Mouse (Mus musculus) erythroblast, adult 5-6 weeks (primary cell): ENCODE data around the gene Jade3. TPM values are rescaled to one million over a fixed set of nuclear protein-coding genes. Genes with fewer than 3 reads are reported as not detected.

Source experiments
- ATAC-seq: replicated peaks from 2 replicates; pipeline ENCODE4 v1.8.0; 2016; ENCODE audit warnings: moderate number of reproducible peaks, mild to moderate bottlenecking, moderate TSS enrichment, inconsistent platforms; ENCODE audit not compliant: poor library complexity, low FRiP score, severe bottlenecking
- total RNA-seq, 2 experiments: library from RNA; stranded (forward) in 1 of 2; stranded (reverse) in 1 of 2; fragments of 150-400 nt in 1 of 2; fragments of 200-764, 138-1000 nt in 1 of 2; gene quantifications; 2 replicates each; pipeline versions ENCODE4 v1.2.3 to v1.2.4; 2015 to 2017; ENCODE audit warnings: low replicate concordance in 2 of 2

Jade3 gene
- total RNA-seq, 2 experiments from 2014 or later: 2.7 to 3.9 TPM

DNA sequence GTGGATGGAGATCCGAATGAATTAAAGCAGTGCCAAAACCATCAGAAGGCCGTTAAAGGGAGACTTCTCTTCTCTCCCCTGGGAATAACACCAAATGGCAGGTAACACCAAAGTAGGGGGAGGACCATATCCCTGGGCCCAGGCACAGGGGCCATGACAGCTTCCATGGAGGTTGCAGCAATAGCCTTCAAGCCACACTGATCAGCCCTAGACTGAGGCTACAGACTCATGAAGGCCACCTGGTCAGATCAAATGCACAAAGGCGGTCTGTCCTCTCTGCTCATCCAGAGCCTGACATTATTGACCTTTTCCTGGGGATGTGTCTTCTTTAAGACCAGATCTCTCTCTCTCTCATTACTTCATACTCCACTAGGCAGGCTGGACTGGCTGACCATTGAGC lies 118.4 kb downstream of the Jade3 start:
- no peak for ATAC-seq

DNA sequence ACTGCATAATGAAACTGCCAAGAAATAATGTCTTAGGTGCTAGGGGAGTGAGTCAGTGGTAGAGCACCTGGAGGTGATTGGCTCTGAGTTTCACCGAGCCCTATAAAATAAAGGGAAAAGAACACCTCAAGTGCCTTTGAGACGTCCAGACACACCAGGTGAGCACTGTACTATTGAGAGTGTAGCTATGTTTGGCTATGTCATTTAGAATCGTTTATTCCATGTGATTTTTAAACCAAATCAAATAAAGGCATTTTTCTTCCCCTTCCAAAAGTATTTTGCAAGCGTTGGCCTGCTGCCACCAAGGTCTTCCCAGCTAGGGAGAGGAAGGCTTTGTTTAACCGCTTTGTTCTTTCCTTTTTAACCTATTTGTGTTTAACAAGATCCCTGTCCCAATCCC lies 122.1 kb downstream of the Jade3 start:
- no peak for ATAC-seq

DNA sequence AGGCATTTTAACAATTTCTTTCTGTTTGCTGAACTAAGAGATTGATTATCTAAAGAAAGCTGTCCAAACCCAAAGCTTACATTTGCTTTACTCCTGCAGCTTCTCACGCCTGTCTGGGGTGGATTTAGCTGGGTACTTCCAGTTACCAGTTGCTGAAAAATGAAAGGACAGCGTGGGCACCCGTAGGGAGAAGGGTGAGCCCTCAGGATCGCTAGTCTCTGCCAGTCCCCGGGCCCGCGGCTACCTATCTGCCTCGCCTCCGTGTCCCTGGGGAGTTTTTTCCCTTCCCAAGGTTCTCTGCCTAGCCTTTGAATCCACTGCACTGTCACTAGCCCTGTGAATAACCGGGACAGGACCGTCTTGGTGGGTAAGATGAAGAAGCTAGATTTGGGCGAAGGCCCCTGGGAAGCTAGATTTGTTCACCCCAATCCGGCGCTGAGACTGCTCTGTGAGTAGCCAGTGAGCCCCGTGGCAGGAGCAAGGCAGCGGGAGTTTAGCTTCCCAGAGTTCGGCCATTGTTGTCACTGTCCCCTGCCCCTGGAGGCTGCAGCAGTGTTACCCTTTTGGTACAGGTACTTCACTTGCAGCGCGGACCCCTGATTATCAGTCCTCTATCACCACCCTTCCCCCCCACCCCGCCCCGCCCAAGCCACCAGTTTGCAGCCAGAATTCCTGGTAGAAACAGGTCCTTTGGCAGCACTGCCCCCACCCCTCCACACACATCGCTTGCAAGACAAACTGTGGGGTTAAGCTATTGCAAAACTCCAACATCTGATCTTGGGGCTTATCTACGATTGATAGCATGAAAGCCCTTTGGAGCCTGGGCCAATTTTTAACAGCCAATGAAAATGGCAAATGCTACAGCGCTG lies 122.8 kb downstream of the Jade3 start:
- ATAC-seq: no peak

DNA sequence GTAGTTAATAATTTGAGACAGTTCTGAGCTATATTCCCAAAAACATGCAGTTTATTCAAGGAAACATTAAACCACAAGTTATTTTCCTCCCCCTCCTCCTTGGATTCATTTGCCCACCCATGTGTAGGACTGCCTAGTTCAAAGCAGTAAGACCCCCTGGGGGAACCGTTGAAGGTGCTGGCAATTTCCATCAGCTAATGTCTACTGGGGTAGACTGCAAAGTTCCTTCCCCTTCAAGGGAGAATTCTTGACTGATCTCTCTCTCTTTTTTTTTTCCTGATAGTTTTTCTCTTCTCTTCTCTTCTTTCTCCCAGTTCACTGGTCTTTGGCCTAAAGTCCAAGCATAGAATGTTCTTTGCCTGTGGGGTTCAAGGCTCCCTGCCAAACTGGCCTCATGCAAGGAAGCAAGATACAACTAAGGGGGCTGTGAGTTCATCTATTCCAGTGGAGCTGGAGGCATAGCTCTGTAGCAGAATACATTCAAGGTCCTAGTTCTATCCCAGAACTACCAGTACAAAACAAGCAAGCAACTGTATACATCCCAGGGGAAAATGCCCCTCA lies 123.5 kb downstream of the Jade3 start:
- no peak for ATAC-seq

DNA sequence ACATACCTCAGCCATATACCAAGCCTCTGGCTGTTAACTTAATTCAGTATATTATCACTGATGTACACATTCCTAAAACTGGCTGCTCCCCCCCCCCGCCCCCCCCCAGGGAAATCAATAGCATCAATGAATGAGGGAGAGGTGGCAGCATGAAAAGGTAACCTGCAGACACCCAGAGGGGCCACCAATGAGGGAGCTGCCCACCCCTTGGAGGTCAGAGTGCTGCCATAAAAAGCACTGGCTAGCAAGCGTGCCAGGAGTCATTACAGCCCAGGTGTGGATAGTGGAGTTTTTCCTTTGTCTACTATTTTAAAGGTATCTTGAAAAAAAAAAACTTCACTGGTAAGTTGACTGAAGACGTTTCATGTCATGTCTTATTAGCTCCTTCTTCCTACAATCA lies 124.0 kb downstream of the Jade3 start, which contains the start of gene Rgn:
Gene Rgn (plus strand): TSS at position 256 of the 400 bp plus-strand sequence.
- ATAC-seq: no peak

DNA sequence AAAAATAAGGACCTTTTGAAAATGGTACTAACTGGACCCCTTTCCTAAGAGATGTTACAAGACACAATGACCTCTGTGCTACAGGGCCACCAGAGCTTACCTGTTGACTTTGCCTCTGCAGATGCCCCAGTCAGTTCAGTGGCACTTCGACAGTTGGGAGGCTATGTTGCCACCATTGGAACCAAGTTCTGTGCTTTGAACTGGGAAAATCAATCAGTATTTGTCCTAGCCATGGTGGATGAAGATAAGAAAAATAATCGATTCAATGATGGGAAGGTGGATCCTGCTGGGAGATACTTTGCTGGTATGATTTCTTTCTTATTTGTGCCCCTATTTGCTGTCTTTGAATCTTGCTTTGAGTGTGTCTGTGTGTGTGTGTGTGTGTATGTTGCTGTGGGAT lies 126.7 kb downstream of the Jade3 start:
- ATAC-seq: no peak

DNA sequence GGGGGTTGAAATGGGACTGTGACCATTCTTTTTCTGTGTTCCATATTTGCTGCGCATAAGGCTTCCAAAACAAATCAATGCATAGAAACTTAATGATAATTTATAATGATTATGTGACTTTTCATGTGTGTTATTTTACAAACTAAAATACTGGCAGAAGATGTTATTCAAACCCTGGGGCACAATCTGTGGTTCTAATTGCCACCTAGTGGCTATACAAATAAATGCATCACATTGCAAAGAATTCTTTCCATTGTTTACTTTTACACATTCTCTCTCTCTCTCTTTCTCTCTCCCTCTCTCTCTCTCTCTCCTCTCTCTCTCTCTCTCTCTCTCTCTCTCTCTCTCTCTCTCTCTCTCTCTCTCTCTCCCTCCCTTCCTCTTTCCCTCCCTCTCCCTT lies 136.4 kb downstream of the Jade3 start:
- ATAC-seq: no peak

DNA sequence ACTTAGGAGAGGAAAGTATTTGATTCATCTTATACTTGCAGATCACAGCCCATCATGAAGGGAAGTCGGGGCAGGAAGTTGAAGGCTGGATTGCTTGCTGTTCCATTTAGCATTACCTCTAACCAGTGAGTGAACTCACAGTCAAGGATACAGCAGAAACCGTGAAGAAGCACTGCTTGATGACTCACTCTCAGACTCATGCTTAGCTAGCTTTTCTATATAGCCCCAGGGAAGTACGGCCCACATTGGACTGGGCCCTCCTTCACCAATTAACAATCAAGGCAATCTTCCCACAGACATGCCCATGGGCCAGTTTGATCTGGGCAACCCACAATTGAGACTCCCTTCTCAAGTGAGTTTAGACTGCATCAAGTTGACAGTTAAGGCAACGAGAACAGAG lies 138.5 kb downstream of the Jade3 start:
- ATAC-seq: no peak

Other genes starting within 250 kb of the Jade3 start
- gene Slc9a7, start 133.9 kb upstream of the Jade3 start, total RNA-seq (2015; ENCODE audit: low replicate concordance): 4.2 TPM in 1 of 2 replicates, not detected in the other
- 0.98 TPM in 1 of 2 replicates, not detected in the other for gene Slc9a7, start 133.9 kb upstream of the Jade3 start, total RNA-seq (2017; ENCODE audit: low replicate concordance)
- gene Rp2, start 61.2 kb upstream of the Jade3 start, total RNA-seq (2015; ENCODE audit: low replicate concordance): 23.4 and 26.1 TPM in 2 replicates
- gene Rp2, start 61.2 kb upstream of the Jade3 start, total RNA-seq (2017; ENCODE audit: low replicate concordance): 17.0 and 18.8 TPM in 2 replicates
- gene Rgn, start 124.1 kb downstream of the Jade3 start, total RNA-seq (2015; ENCODE audit: low replicate concordance): not detected in 2 replicates
- not detected in 2 replicates for gene Rgn, start 124.1 kb downstream of the Jade3 start, total RNA-seq (2017; ENCODE audit: low replicate concordance)
- 14.0 and 14.2 TPM in 2 replicates for gene Rbm10, start 191.8 kb downstream of the Jade3 start, total RNA-seq (2015; ENCODE audit: low replicate concordance)
- gene Rbm10, start 191.8 kb downstream of the Jade3 start, total RNA-seq (2017; ENCODE audit: low replicate concordance): 16.4 and 21.4 TPM in 2 replicates
- gene Ndufb11, start 191.9 kb downstream of the Jade3 start, total RNA-seq (2015; ENCODE audit: low replicate concordance): 57.5 and 95.5 TPM in 2 replicates
- 32.8 and 46.7 TPM in 2 replicates for gene Ndufb11, start 191.9 kb downstream of the Jade3 start, total RNA-seq (2017; ENCODE audit: low replicate concordance)
- 57.1 and 70.5 TPM in 2 replicates for gene Uba1, start 232.6 kb downstream of the Jade3 start, total RNA-seq (2015; ENCODE audit: low replicate concordance)
- gene Uba1, start 232.6 kb downstream of the Jade3 start, total RNA-seq (2017; ENCODE audit: low replicate concordance): 46.8 and 60.5 TPM in 2 replicates